Mouse (Mus musculus): ENCODE results near the gene Als2cr12.

DNA sequence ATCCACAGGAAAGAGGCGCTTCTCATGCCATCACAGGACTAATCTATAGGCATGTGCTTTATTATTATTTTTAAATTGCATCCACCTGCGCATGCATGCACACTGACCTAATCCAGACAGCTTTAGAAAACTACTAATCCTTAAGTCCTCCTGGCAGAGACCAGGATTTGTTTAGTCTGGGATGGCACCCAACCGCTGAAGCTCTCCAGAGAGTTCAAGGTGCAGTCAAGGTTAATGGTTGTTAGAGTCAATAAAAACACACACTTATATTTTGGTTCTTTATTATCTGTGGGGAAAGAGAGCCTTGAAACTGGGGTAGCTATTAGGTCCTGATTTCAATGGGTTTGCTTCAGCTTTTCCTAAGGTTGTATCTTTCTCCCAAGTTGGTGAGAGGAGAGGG, 74.5 kb downstream of the Als2cr12 start:
- TF ChIP-seq CTCF (IDR thresholded peaks at IDR 0.05; ENCODE audit: control insufficient read depth, insufficient read depth, low read length) (no peak), POLR2A (IDR thresholded peaks at IDR 0.05; ENCODE audit: borderline replicate concordance, control insufficient read depth, low read depth, low read length) (no peak)
